Mouse (Mus musculus): ENCODE results near the gene Nhlrc4.

DNA sequence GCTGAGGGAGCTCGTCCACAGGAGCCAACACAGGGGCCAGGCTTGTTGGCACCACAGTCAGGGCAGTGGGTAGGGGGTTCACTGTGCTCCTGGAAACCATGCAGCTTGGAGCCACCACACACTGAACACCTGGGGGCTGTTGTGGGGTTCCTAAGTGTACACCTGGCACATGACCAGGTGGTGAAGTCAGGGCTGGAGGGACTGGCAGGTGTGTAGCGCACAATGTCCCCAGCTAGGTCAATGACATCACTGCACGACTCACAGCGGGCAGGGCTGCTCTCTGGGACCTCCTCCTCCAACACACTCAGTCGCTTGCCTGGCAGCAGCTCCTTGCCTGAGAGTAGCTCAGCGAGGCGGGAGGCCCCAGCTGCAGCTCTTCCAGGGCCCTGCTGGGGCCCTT lies 19.5 kb upstream of the Nhlrc4 start:
- TF ChIP-seq POLR2A (IDR thresholded peaks at IDR 0.05; ENCODE audit: low read depth, low read length) (no peak), CTCF (IDR thresholded peaks at IDR 0.05; ENCODE audit: extremely low read depth, insufficient read depth, insufficient read length, insufficient replicate concordance) (no peak)
